Mouse (Mus musculus) cerebellum, postnatal 25 days (tissue): ENCODE results near the gene Eml1.

Experiments used
- DNase-seq, 2 experiments: peaks; one replicate each; pipeline ENCODE4 v3.0.0; 2021; ENCODE audit warnings: mixed read lengths in 2 of 2

Eml1 gene

GRCm38 (mm10) chr12:108370596-108371428, at the start of gene Eml1:
Eml1 (plus strand) TSS chr12:108370957.
- DNase-seq = no peak

- DNase-seq = no peak
These were observed 44.4 kb upstream of the Eml1 start for GRCm38 (mm10) chr12:108326401-108326800.

DNA sequence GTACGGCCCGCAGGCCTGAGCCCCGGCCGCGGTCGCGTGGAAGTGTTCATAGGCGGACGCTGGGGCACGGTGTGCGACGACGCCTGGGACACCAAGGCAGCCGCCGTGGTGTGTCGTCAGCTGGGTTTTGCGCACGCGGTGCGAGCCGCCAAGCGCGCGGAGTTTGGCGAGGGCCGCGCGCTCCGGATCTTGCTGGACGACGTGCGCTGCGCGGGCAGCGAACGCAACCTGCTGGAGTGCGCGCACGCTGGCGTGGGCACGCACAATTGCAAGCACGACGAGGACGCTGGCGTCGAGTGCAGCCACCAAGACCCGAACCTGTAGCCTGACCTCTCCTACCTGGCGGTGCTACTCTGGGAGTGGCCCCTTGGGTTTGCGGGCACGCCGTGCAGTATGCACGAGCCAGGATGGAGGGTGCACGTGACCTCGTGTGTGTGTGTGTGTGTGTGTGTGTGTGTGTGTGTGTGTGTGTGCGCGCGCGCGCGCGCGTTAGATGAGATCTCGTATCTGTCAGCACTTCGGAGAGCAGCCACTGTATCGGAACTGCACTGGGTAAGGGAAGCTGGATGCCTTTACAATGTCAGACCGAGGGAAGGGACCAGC, 42.8 kb upstream of the Eml1 start:
- DNase-seq = peak; percentile 50 to 70

GRCm38 (mm10) chr12:108333056-108333455, 37.7 kb upstream of the Eml1 start:
- peak; percentile 91 to 92 for DNase-seq

DNA sequence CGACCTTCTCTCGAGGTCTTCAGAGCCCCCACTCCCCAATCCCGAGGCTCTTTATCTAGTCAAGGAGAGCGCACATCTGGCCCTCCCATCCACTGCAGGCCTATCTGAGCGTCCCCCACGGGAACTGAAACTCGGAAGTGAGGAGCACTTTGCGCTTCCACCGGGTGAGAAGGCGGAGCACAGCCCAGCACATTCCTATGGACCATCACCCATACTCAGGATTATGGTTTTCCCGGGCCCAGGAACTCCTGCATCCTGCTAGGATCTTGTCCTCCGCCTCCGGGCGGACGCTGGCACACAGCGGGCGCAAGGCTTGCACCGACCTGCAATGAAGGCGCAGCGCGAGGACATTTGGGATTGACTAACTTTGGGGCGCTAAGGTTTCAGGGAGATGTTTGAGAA, 37.3 kb upstream of the Eml1 start:
- DNase-seq = no peak

GRCm38 (mm10) chr12:108333895-108334445, 36.8 kb upstream of the Eml1 start, which contains the start of gene Cyp46a1:
Cyp46a1 (plus strand) TSS chr12:108334381.
- peak; percentile 98 to 100 for DNase-seq

GRCm38 (mm10) chr12:108334529-108334928, 36.2 kb upstream of the Eml1 start:
- no peak for DNase-seq

GRCm38 (mm10) chr12:108338572-108339190, 32.1 kb upstream of the Eml1 start:
- DNase-seq = peak; percentile 56 to 74

GRCm38 (mm10) chr12:108348151-108348550, 22.6 kb upstream of the Eml1 start:
- no peak for DNase-seq

GRCm38 (mm10) chr12:108349026-108349425, 21.7 kb upstream of the Eml1 start:
- DNase-seq = no peak

DNA sequence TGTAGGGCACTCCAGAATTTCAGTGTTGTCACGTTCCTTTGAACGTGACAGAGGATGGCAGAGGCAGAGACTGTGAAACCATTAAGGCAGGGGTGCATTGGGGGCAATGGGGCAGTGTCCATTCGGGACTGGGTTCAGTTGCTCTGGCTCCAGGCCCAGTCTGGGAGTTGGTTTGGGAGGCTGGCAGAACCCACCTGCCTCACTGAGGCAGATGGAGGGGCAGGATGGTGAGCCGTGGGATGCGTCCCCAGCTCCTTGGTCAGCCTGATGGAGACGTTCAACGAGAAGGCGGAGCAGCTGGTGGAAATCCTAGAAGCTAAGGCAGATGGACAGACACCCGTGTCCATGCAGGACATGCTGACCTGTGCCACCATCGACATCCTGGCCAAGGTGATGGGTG, 19.8 kb upstream of the Eml1 start:
- peak in 1 of 2 experiments; percentile 42 for DNase-seq

- peak; percentile 58 to 62 for DNase-seq
These were observed 18.2 kb upstream of the Eml1 start for GRCm38 (mm10) chr12:108352371-108353136.

- peak; percentile 95 to 96 for DNase-seq
These were observed 16.5 kb upstream of the Eml1 start for GRCm38 (mm10) chr12:108354284-108354683.

- DNase-seq = peak; percentile 83 to 85
These were observed 15.5 kb upstream of the Eml1 start for GRCm38 (mm10) chr12:108355271-108355670.

DNA sequence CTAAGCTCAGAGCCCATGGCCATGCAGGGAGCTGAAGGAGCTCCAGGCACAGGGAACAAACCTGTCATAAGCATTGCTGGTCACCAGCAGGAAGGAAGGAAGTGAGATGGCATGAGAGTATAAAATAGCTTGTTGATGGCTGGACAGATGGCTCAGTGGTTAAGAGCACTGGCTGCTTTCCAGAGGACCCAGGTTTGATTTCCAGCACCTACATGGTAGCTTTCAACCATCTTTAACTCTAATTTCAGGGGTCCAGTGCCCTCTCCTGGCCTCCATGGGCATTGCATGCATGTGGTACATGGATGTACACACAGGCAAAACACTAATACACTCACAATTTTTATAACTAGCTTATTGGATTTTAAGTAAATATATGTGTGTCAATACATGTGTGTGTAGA, 14.8 kb upstream of the Eml1 start:
- peak in 1 of 2 experiments; percentile 51 for DNase-seq

GRCm38 (mm10) chr12:108363796-108364195, 7.0 kb upstream of the Eml1 start:
- DNase-seq = peak; percentile 97

- DNase-seq = peak in 1 of 2 experiments; percentile 65
These were observed 5.4 kb upstream of the Eml1 start for GRCm38 (mm10) chr12:108365340-108365739.

DNA sequence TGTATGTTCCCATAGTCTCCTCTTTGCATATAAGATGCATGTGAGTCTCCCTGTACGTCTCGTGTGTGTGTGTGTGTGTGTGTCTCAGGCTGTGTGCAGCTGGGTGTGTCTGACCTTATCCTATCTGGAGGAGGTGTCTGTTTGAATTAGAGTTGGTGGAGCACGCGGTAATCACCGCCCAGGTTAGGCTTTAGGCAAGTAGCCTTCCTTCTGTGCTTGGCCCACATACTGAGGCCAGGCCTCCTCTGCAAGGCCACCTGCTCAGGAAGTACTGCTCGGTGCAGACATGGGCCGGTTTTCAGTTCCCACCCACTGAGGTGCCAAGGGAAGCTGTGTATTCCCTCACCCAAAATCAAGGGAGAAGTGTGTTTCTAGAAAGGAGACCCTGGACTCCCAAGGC, 4.9 kb upstream of the Eml1 start:
- peak; percentile 51 to 56 for DNase-seq

- DNase-seq = peak; percentile 62 to 68
These were observed 2.8 kb upstream of the Eml1 start for GRCm38 (mm10) chr12:108367909-108368308.

GRCm38 (mm10) chr12:108368921-108369320, 1.8 kb upstream of the Eml1 start:
- no peak for DNase-seq

GRCm38 (mm10) chr12:108371429-108371765, 640 bp downstream of the Eml1 start:
- no peak for DNase-seq

DNA sequence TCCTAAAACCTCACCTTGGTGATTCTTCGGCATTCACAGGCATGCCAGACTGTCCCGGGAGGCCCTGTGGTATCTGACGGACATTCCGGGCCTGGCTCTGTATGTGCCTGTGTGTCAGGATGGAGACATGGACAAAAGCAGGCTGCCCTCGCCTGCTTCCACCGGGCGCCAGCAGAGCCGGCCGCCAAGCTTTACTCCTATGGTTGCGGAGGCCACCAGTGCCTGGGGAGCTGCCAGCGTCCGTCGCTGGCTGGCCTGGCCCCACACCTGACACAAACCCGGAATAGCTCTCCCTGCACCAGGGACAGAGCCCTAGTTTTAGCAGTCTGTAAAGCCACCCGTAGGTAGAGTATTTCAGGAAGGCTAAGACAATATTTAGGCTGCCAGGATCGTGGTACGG, 1.5 kb downstream of the Eml1 start:
- peak; percentile 83 to 89 for DNase-seq

DNA sequence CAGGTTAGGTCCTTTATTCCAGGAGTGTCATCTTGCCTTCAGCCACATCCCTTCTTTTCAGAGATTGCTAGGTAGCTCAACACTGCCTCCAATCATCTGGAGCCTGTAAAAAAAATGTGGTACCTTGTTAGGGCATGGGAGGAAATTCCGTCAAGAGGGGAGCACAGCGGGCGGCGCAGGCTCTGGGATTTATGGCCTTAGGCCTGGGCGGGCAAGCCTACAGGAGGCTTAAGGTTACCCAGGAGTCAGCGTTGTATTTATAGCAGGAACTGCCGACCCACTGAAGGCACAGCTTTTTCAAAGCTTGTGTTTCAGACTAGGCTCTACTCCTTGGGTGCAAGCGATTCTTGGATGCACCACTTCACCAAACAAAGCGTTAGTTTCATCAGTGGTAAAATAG, 2.9 kb downstream of the Eml1 start:
- no peak for DNase-seq
